Mouse (Mus musculus) embryonic facial prominence, embryonic 14.5 days (tissue): ENCODE results near the gene Prrt3. TPM values are rescaled to one million over a fixed set of nuclear protein-coding genes. Genes with fewer than 3 reads are reported as not detected.

ENCODE experiments used
- ATAC-seq: fragments of 200-750 bp; cut with Nextera tagmentation; 2 replicates; pipeline ENCODE4 v1.8.0; 2017; ENCODE audit warnings: low read depth, moderate number of reproducible peaks, moderate TSS enrichment
- DNase-seq: peaks from one replicate; pipeline ENCODE4 v3.0.0-alpha.2; 2015; ENCODE audit warnings: low spot score
- H3K27ac ChIP-seq: fragments of 300-500 bp; sonication (generic); replicated peaks from 2 replicates; pipeline ENCODE4 v1.5.1; 2014; ENCODE audit warnings: low read depth, mild to moderate bottlenecking, low read length, moderate library complexity
- H3K27me3 ChIP-seq: fragments of 300-500 bp; sonication (generic); replicated peaks from 2 replicates; pipeline ENCODE4 v1.6.1; 2014; ENCODE audit warnings: low read length; ENCODE audit not compliant: control insufficient read depth, insufficient read depth
- H3K36me3 ChIP-seq: fragments of 300-500 bp; sonication (generic); 2 replicates; pipeline ENCODE4 v1.6.1; 2014; ENCODE audit warnings: low read length, mixed read lengths; ENCODE audit not compliant: control insufficient read depth, insufficient read depth
- H3K4me1 ChIP-seq: fragments of 300-500 bp; sonication (generic); 2 replicates; pipeline ENCODE4 v1.6.1; 2014; ENCODE audit warnings: antibody characterized with exemption, low read length; ENCODE audit not compliant: control insufficient read depth, insufficient read depth
- H3K4me2 ChIP-seq: fragments of 300-500 bp; sonication (generic); 2 replicates; pipeline ENCODE4 v1.6.1; 2014; ENCODE audit warnings: low read depth, mild to moderate bottlenecking, low read length, moderate library complexity, mixed read lengths
- H3K4me3 ChIP-seq: fragments of 300-500 bp; sonication (generic); 2 replicates; pipeline ENCODE4 v1.5.1; 2014; ENCODE audit warnings: low read depth, mild to moderate bottlenecking, low read length
- H3K9ac ChIP-seq: fragments of 300-500 bp; sonication (generic); 2 replicates; pipeline ENCODE4 v1.6.1; 2014; ENCODE audit warnings: low read depth, mild to moderate bottlenecking, low read length, moderate library complexity, mixed read lengths
- H3K9me3 ChIP-seq: fragments of 300-500 bp; sonication (generic); 2 replicates; pipeline ENCODE4 v1.6.1; 2016; ENCODE audit warnings: low read length; ENCODE audit not compliant: control insufficient read depth
- WGBS: fragments of 180-500 bp; shearing (Covaris S2); extraction: QIAGEN DNeasy Blood & Tissue Kit; methylation state at CpG from one replicate; pipeline ENCODE4 v1.1.7; 2014; 5-methylcytosine and 5-hydroxymethylcytosine counted together
- polyA plus RNA-seq: library from polyadenylated mRNA; unstranded; fragments of >200 nt; fragmentation: Nextera tagmentation; extraction: Ambion mirVana; gene quantifications from 2 replicates; pipeline ENCODE4 v1.2.1, GENCODE M21; 2014

Prrt3 gene
- 1.7 and 1.9 TPM in 2 replicates for polyA plus RNA-seq

DNA sequence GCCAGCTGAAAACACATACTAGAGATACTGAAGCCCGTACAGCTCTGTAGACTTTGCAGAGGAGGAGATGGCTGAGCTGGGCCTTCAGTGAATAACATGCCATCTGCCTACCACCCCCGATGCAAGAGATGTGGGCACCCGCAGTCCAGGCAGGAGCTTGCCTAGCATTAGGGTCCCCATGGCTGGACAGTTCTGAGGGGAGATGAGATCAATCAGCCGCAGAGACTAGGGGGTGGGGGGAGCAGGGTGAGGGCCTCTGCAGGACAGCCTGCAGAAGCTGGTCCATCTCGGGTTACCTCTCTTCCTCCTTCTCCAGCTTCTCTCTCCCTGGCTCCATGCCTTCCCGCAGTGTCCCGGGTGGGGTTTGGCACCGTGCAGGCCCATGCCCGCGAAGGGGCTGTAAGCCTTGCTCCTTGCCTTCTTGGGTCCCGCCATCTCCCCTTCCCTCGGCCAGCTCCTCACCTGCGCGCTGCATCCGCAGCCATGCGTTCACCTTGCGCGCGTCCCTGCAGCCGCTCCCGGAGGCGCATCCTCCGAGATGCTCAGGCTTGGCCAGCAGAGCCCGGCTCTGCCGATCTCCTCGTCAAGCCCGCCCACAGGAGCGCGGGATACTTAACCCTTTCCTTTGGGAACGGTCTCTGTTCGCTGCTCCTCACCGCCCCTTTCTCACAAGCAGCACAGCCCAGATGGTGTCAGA is at the start of gene Prrt3:
Prrt3 (minus strand) TSS at position 544 of the 697 bp plus-strand sequence.
- no peaks in the 10 kb centered on the region for H3K9me3 ChIP-seq
- H3K27ac ChIP-seq: no peak within 1 kb of the TSS
- peak within 1 kb of the TSS; percentile 66 for H3K4me2 ChIP-seq
- H3K4me3 ChIP-seq: peak within 1 kb of the TSS; percentile 46
- 5% methylated on average over 22 of the region's 32 CpGs for WGBS
- H3K27me3 ChIP-seq: peaks cover 15% of the 10 kb centered on the region
- peak; percentile 81 for ATAC-seq
- peak within 1 kb of the TSS; percentile 67 for H3K9ac ChIP-seq
- H3K4me1 ChIP-seq: no peaks in the 10 kb centered on the region
- DNase-seq: peak; percentile 66
- no peaks in the 10 kb centered on the region for H3K36me3 ChIP-seq

GRCm38 (mm10) chr6:113543906-113544481 is 42.3 kb upstream of the Prrt3 start:
- ATAC-seq (no peak), DNase-seq (no peak)
- no peaks in the 10 kb centered on the region for H3K27me3 ChIP-seq
- no peak overlapping the region for H3K9ac ChIP-seq
- no peak overlapping the region for H3K4me2 ChIP-seq
- no peaks in the 10 kb centered on the region for H3K9me3 ChIP-seq
- H3K4me1 ChIP-seq: no peaks in the 10 kb centered on the region
- H3K4me3 ChIP-seq: no peak overlapping the region
- no peak overlapping the region for H3K27ac ChIP-seq
- no peaks in the 10 kb centered on the region for H3K36me3 ChIP-seq
- 91% methylated on average over 8 of the region's 12 CpGs for WGBS

DNA sequence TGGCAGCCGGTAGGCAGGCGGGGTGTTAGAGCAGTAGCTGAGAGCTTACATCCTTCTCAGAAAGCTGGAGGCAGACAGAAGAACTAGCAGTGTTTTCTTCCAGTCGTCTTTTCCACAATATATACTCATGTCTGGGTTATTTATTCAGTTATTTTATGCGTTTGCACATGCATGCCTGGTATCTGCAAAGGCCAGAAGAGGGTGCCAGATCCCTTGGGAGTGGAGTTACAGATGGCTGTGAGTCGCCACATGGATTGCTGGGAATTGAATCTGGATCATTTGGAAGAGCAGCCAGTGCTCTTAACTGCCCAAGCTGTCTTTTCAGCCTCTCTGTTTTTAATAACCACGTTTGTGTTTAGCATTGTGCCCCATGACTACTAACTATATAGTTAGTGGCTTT is 39.9 kb upstream of the Prrt3 start:
- WGBS: 87% methylated on average over 6 of the region's 6 CpGs
- Histone ChIP-seq H3K9me3 (no peaks in the 10 kb centered on the region), H3K4me1 (no peaks in the 10 kb centered on the region), H3K4me2 (no peak overlapping the region), H3K36me3 (peaks cover 3% of the 10 kb centered on the region; the same call in 1 of the 2 replicates), H3K4me3 (no peak overlapping the region), H3K9ac (no peak overlapping the region), H3K27ac (no peak overlapping the region), H3K27me3 (no peaks in the 10 kb centered on the region)
- no peak for DNase-seq
- no peak for ATAC-seq

GRCm38 (mm10) chr6:113534886-113535285 is 33.2 kb upstream of the Prrt3 start:
- no peak for DNase-seq
- Histone ChIP-seq H3K9me3 (no peaks in the 10 kb centered on the region), H3K9ac (no peak overlapping the region), H3K4me1 (peaks cover 8% of the 10 kb centered on the region; the same call in 1 of the 2 replicates), H3K27me3 (no peaks in the 10 kb centered on the region), H3K4me2 (no peak overlapping the region), H3K36me3 (peaks cover 7% of the 10 kb centered on the region; the same call in 1 of the 2 replicates), H3K4me3 (no peak overlapping the region), H3K27ac (no peak overlapping the region)
- no peak for ATAC-seq
- 86% methylated on average over 7 of the region's 7 CpGs for WGBS

GRCm38 (mm10) chr6:113531840-113532404 is 30.2 kb upstream of the Prrt3 start:
- Histone ChIP-seq H3K36me3 (0 out of 2 replicates have a peak, but pooled peaks cover 7% of the 10 kb centered on the region), H3K9ac (peak overlapping the region; percentile 86), H3K27me3 (no peaks in the 10 kb centered on the region), H3K4me3 (peak overlapping the region; percentile 86), H3K4me2 (peak overlapping the region; percentile 80), H3K9me3 (no peaks in the 10 kb centered on the region), H3K4me1 (peaks cover 10% of the 10 kb centered on the region; the same call in 1 of the 2 replicates), H3K27ac (no peak overlapping the region)
- DNase-seq (no peak), ATAC-seq (no peak)
- WGBS: 7% methylated on average over 7 of the region's 7 CpGs

GRCm38 (mm10) chr6:113530932-113531839 is 29.5 kb upstream of the Prrt3 start, which contains the start of the genes Emc3 and Fancd2:
Emc3 (minus strand) TSS chr6:113531652.
Fancd2 (plus strand) TSS chr6:113531682.
- DNase-seq (peak; percentile 90), ATAC-seq (peak; percentile 92)
- H3K36me3 ChIP-seq: peaks cover 3% of the 10 kb centered on the region; the same call in 1 of the 2 replicates
- peak within 1 kb of the TSS; percentile 80 for H3K4me2 ChIP-seq
- peaks cover 10% of the 10 kb centered on the region; the same call in 1 of the 2 replicates for H3K4me1 ChIP-seq
- H3K4me3 ChIP-seq: peak within 1 kb of the TSS; percentile 86
- H3K9ac ChIP-seq: peak within 1 kb of the TSS; percentile 86
- WGBS: 1% methylated on average over 35 of the region's 47 CpGs
- H3K27ac ChIP-seq: peak within 1 kb of the TSS; percentile 79
- H3K9me3 ChIP-seq: no peaks in the 10 kb centered on the region
- no peaks in the 10 kb centered on the region for H3K27me3 ChIP-seq

GRCm38 (mm10) chr6:113523420-113523819 is 21.7 kb upstream of the Prrt3 start:
- ATAC-seq: no peak
- H3K4me1 ChIP-seq: no peaks in the 10 kb centered on the region
- WGBS: 90% methylated on average over 8 of the region's 8 CpGs
- no peak overlapping the region for H3K4me3 ChIP-seq
- DNase-seq: no peak
- H3K9me3 ChIP-seq: no peaks in the 10 kb centered on the region
- H3K27ac ChIP-seq: no peak overlapping the region
- no peaks in the 10 kb centered on the region for H3K27me3 ChIP-seq
- peaks cover 59% of the 10 kb centered on the region for H3K36me3 ChIP-seq
- no peak overlapping the region for H3K9ac ChIP-seq
- H3K4me2 ChIP-seq: no peak overlapping the region

DNA sequence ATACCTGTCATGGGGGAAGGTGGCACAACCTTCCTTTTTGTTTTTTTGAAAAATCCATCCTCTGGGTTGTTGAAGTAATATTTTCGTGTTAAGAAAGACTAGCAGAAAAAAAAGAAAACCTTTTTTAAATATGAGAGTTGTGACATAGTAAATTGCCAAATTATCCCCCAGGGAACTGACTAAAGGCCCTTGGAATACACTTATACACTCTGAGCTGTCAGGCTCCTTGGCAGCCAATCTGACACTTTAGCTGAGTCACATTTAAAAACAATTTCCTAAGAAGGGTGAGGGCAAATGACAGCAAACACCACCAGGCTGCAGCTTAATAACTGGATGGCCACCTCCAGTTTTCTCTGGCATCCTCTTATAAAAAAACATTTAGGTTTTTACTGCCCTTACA is 20.6 kb upstream of the Prrt3 start:
- Histone ChIP-seq H3K27me3 (no peaks in the 10 kb centered on the region), H3K4me3 (no peak overlapping the region), H3K9me3 (no peaks in the 10 kb centered on the region), H3K36me3 (peaks cover 70% of the 10 kb centered on the region), H3K4me1 (no peaks in the 10 kb centered on the region), H3K9ac (no peak overlapping the region), H3K27ac (no peak overlapping the region), H3K4me2 (no peak overlapping the region)
- DNase-seq: no peak
- WGBS: 85% methylated on average over 1 of the region's 1 CpGs
- no peak for ATAC-seq
